Mouse (Mus musculus): Measurements from ENCODE around the gene Cox7a1. TPM values are rescaled to one million over a fixed set of nuclear protein-coding genes. Genes with fewer than 3 reads are reported as not detected.
"Not testable (repeated sequence)": the region's sequence is repeated elsewhere in the genome, so short reads cannot be mapped to it uniquely, and the experiment has no call there.

Cox7a1 gene
- polyA plus RNA-seq, 1 experiment from 2014 or later = 4.7 TPM

GRCm38 (mm10) chr7:30204380-30204779, 20.4 kb downstream of the Cox7a1 start:
- no peaks in the 10 kb centered on the region for H3K4me1 ChIP-seq
- H3K4me3 ChIP-seq = no peak overlapping the region
- no peak overlapping the region for H3K27ac ChIP-seq
- no peaks in the 10 kb centered on the region for H3K36me3 ChIP-seq
- WGBS = 57% methylated on average over 8 of the region's 8 CpGs
- no peak overlapping the region for H3K4me2 ChIP-seq
- no peaks in the 10 kb centered on the region for H3K27me3 ChIP-seq
- no peaks in the 10 kb centered on the region for H3K9me3 ChIP-seq
- H3K9ac ChIP-seq = no peak overlapping the region
- no peak for ATAC-seq (ENCODE audit: insufficient number of reproducible peaks, insufficient read depth, low FRiP score, low TSS enrichment, low read depth)

DNA sequence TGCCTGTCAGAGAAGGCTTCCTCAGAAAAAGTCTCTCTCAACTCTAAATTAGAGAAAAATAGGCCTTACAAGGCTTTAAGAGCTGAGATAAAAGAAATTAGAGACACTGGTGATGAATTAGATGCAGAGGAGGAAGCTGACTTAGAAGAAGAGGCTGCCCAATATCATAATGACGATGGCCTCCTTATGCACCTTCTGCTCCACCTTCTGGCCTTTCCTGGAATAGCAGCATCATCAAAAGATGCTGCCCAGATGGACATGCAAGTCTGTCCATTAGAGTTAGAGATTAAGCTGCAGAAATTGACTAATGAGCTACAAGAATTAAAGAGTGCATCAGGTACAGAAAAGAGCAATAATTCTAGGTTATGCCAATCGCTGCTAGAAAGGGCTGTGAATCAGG, 21.4 kb downstream of the Cox7a1 start:
- Histone ChIP-seq H3K36me3 (no peaks in the 10 kb centered on the region), H3K4me1 (no peaks in the 10 kb centered on the region), H3K27ac (no peak overlapping the region), H3K4me2 (no peak overlapping the region), H3K9ac (no peak overlapping the region), H3K9me3 (no peaks in the 10 kb centered on the region), H3K4me3 (no peak overlapping the region), H3K27me3 (no peaks in the 10 kb centered on the region)
- ATAC-seq (ENCODE audit: insufficient number of reproducible peaks, insufficient read depth, low FRiP score, low TSS enrichment, low read depth) = no peak
- WGBS = 4% methylated on average over 2 of the region's 2 CpGs

- H3K9ac ChIP-seq; H3K4me3 ChIP-seq; H3K4me2 ChIP-seq; H3K27me3 ChIP-seq; H3K4me1 ChIP-seq; H3K9me3 ChIP-seq; H3K36me3 ChIP-seq; ATAC-seq (ENCODE audit: insufficient number of reproducible peaks, insufficient read depth, low FRiP score, low TSS enrichment, low read depth); H3K27ac ChIP-seq: not testable (repeated sequence)
- WGBS = 47% methylated on average over 5 of the region's 5 CpGs
Observed at GRCm38 (mm10) chr7:30206364-30206763, 22.4 kb downstream of the Cox7a1 start.

DNA sequence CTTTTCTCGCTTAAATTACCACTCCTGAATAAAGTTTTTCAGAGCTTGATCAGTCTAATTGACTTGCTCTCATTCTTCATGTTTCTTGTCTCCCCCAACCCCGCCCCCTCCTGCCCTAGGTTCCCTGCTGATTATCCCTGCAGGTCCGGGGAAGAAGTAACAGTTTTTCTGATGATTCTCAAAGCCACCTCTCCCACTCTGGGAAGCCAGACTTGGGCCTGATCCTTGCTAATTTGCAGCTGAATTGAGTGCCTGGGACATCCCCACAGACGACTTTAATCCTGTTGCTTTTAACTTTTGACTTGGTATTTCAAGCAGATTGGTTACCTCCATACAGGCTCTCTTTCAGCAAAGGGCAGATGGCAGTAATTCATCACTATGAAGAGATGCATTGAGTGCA, 27.1 kb downstream of the Cox7a1 start:
- 26% methylated on average over 4 of the region's 4 CpGs for WGBS
- no peaks in the 10 kb centered on the region for H3K27me3 ChIP-seq
- H3K36me3 ChIP-seq = no peaks in the 10 kb centered on the region
- H3K4me3 ChIP-seq = no peak overlapping the region
- no peak overlapping the region for H3K27ac ChIP-seq
- no peak overlapping the region for H3K9ac ChIP-seq
- H3K4me1 ChIP-seq = no peaks in the 10 kb centered on the region
- ATAC-seq (ENCODE audit: insufficient number of reproducible peaks, insufficient read depth, low FRiP score, low TSS enrichment, low read depth) = no peak
- no peak overlapping the region for H3K4me2 ChIP-seq
- H3K9me3 ChIP-seq = no peaks in the 10 kb centered on the region

- 87% methylated on average over 3 of the region's 3 CpGs for WGBS
- H3K4me1 ChIP-seq = peaks cover under 1% of the 10 kb centered on the region
- no peak overlapping the region for H3K4me3 ChIP-seq
- H3K27ac ChIP-seq = no peak overlapping the region
- H3K9ac ChIP-seq = no peak overlapping the region
- ATAC-seq (ENCODE audit: insufficient number of reproducible peaks, insufficient read depth, low FRiP score, low TSS enrichment, low read depth) = no peak
- H3K9me3 ChIP-seq = no peaks in the 10 kb centered on the region
- H3K36me3 ChIP-seq = no peaks in the 10 kb centered on the region
- H3K27me3 ChIP-seq = no peaks in the 10 kb centered on the region
- H3K4me2 ChIP-seq = no peak overlapping the region
Observed at GRCm38 (mm10) chr7:30213881-30214280, 29.9 kb downstream of the Cox7a1 start.

GRCm38 (mm10) chr7:30215875-30216274, 31.9 kb downstream of the Cox7a1 start:
- H3K36me3 ChIP-seq = no peaks in the 10 kb centered on the region
- H3K4me1 ChIP-seq = peaks cover 10% of the 10 kb centered on the region
- no peak overlapping the region for H3K4me2 ChIP-seq
- H3K27ac ChIP-seq = no peak overlapping the region
- no peak overlapping the region for H3K9ac ChIP-seq
- H3K27me3 ChIP-seq = no peaks in the 10 kb centered on the region
- ATAC-seq (ENCODE audit: insufficient number of reproducible peaks, insufficient read depth, low FRiP score, low TSS enrichment, low read depth) = no peak
- H3K4me3 ChIP-seq = no peak overlapping the region
- H3K9me3 ChIP-seq = no peaks in the 10 kb centered on the region
- WGBS = 91% methylated on average over 3 of the region's 3 CpGs

- Histone ChIP-seq H3K4me2 (peak overlapping the region; percentile 52), H3K36me3 (no peaks in the 10 kb centered on the region), H3K4me3 (peak overlapping the region; percentile 27), H3K27ac (no peak overlapping the region), H3K9me3 (no peaks in the 10 kb centered on the region), H3K9ac (peak overlapping the region; percentile 51; the same call in 1 of the 2 replicates), H3K27me3 (no peaks in the 10 kb centered on the region), H3K4me1 (peaks cover 10% of the 10 kb centered on the region)
- WGBS = under 1% methylated on average over 16 of the region's 16 CpGs
- ATAC-seq (ENCODE audit: insufficient number of reproducible peaks, insufficient read depth, low FRiP score, low TSS enrichment, low read depth) = no peak
Observed at GRCm38 (mm10) chr7:30216723-30217151, 32.8 kb downstream of the Cox7a1 start.

GRCm38 (mm10) chr7:30217277-30217676, 33.3 kb downstream of the Cox7a1 start:
- Histone ChIP-seq H3K27ac (no peak overlapping the region), H3K9me3 (no peaks in the 10 kb centered on the region), H3K4me1 (peaks cover 10% of the 10 kb centered on the region), H3K4me3 (no peak overlapping the region), H3K4me2 (no peak overlapping the region), H3K36me3 (no peaks in the 10 kb centered on the region), H3K9ac (no peak overlapping the region), H3K27me3 (no peaks in the 10 kb centered on the region)
- WGBS = 72% methylated on average over 2 of the region's 2 CpGs
- ATAC-seq (ENCODE audit: insufficient number of reproducible peaks, insufficient read depth, low FRiP score, low TSS enrichment, low read depth) = no peak

DNA sequence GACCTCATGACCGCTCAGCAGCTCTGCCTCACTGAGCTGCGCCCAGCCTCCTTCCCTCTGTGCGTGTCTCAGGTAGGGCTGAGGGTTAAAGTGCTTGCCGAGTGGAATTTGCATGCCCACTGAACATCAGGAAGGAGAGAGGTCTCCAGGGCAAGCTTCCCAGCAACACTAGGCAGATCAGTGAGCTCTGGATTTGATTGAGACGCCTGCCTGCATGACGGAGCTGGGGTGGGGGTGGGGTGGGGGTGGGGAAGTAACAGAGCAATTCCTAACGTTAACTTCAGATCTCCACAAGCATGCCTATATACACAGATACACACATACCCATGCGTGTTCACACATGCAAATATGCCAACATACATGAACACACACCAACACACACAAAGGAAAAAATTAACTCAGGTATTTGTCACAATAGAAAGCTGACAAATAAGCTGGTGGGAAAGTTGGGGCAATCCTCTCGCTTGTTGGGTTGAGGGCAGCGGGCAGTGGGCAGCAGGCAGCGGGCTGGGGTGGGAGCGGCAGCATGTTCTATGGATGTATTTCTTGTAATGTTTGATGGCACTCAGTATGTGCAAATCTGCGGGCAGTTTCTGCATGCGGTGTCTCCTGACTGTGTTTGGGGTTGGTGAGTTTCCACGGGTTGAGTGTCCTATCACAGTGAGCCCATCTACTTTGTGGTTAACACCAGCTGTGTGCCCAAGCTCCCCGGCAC, 35.5 kb downstream of the Cox7a1 start:
- H3K4me3 ChIP-seq = peak overlapping the region; percentile 47
- ATAC-seq (ENCODE audit: insufficient number of reproducible peaks, insufficient read depth, low FRiP score, low TSS enrichment, low read depth) = no peak; the same call in 1 of the 2 replicates
- peak overlapping the region; percentile 77 for H3K27ac ChIP-seq
- H3K36me3 ChIP-seq = peaks cover 17% of the 10 kb centered on the region
- H3K9ac ChIP-seq = peak overlapping the region; percentile 64
- peak overlapping the region; percentile 68 for H3K4me2 ChIP-seq
- WGBS = 3% methylated on average over 16 of the region's 16 CpGs
- H3K27me3 ChIP-seq = no peaks in the 10 kb centered on the region
- no peaks in the 10 kb centered on the region for H3K9me3 ChIP-seq
- peaks cover 10% of the 10 kb centered on the region for H3K4me1 ChIP-seq

- Histone ChIP-seq H3K36me3 (peaks cover 22% of the 10 kb centered on the region), H3K9me3 (no peaks in the 10 kb centered on the region), H3K27ac (0 out of 2 replicates have a peak overlapping the region, but pooled peaks have one; percentile 77), H3K9ac (peak overlapping the region; percentile 63), H3K27me3 (no peaks in the 10 kb centered on the region), H3K4me3 (peak overlapping the region; percentile 47), H3K4me2 (peak overlapping the region; percentile 68), H3K4me1 (peaks cover 10% of the 10 kb centered on the region)
- WGBS = 19% methylated on average over 11 of the region's 11 CpGs
- no peak for ATAC-seq (ENCODE audit: insufficient number of reproducible peaks, insufficient read depth, low FRiP score, low TSS enrichment, low read depth)
Observed at GRCm38 (mm10) chr7:30220008-30220356, 36.0 kb downstream of the Cox7a1 start.

- no peak overlapping the region for H3K27ac ChIP-seq
- WGBS = 75% methylated on average over 3 of the region's 3 CpGs
- H3K36me3 ChIP-seq = peaks cover 36% of the 10 kb centered on the region
- no peak overlapping the region for H3K4me3 ChIP-seq
- no peak for ATAC-seq (ENCODE audit: insufficient number of reproducible peaks, insufficient read depth, low FRiP score, low TSS enrichment, low read depth)
- no peaks in the 10 kb centered on the region for H3K27me3 ChIP-seq
- H3K4me2 ChIP-seq = no peak overlapping the region
- no peaks in the 10 kb centered on the region for H3K9me3 ChIP-seq
- H3K9ac ChIP-seq = no peak overlapping the region
- H3K4me1 ChIP-seq = peaks cover 10% of the 10 kb centered on the region
Observed at GRCm38 (mm10) chr7:30221433-30221832, 37.5 kb downstream of the Cox7a1 start.

- Histone ChIP-seq H3K36me3 (peaks cover 44% of the 10 kb centered on the region), H3K9me3 (no peaks in the 10 kb centered on the region)
- 90% methylated on average over 5 of the region's 5 CpGs for WGBS
Observed at GRCm38 (mm10) chr7:30222205-30222604, 38.3 kb downstream of the Cox7a1 start.

More at GRCm38 (mm10) chr7:30222205-30222604, 38.3 kb downstream of the Cox7a1 start:
- Histone ChIP-seq H3K4me1 (peaks cover 10% of the 10 kb centered on the region), H3K9ac (no peak overlapping the region), H3K27me3 (no peaks in the 10 kb centered on the region), H3K4me3 (no peak overlapping the region), H3K4me2 (no peak overlapping the region), H3K27ac (no peak overlapping the region)
- ATAC-seq (ENCODE audit: insufficient number of reproducible peaks, insufficient read depth, low FRiP score, low TSS enrichment, low read depth) = no peak
